Mouse (Mus musculus) c-Kit-positive CD71-positive TER-119-negative erythroid progenitor cells, embryonic 14.5 days (primary cell): ENCODE measurements around the gene Nxn.
A peak's percentile ranks its signal among the peaks of the same experiment; 100 is the strongest.

Experiments
- DNase-seq: peaks from one replicate; pipeline ENCODE4 v3.0.0-alpha.2; 2013; ENCODE audit warnings: low read depth

The Nxn gene

DNA sequence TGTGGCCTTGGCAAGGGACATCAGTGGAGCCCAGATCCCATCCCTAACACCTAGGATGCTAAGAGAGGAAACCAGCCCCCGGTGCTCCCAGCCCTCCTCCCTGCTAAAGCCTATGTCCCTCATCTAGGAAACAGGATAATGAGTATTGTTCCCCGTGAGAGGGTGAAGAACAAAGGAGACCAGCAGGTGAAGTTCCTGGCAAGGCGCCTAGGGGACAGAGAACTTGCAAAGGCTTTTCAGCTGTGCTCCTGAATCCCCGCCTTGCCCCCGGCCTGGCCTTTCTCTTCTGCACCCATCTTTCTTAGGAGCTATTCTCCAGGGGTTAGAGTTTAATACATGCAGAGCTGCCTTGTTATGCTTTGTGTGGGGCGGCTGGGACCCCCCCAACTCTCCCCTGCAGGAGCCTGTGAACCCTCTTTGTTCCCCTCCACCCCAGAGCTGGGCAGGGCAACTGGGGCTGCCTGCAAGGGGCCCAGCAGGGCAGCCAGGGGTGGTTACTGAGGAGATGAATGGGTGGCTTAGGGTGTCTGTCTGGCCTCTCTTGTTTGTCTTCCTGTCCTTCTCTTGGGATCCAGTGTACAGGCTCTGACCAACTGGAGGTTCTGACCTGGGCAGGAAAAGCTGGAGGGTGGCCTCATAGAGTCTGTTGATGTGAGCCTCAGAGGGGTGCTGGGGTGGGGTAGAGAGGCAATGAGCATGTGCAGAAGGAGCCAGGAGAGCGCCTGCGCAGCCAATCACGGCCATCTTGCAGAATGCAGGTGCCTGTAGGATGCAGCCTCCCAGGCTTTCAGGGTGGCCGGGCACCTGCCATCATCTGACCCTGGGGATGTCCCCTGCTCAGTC, 138.5 kb downstream of the Nxn start:
- DNase-seq, result no peak

DNA sequence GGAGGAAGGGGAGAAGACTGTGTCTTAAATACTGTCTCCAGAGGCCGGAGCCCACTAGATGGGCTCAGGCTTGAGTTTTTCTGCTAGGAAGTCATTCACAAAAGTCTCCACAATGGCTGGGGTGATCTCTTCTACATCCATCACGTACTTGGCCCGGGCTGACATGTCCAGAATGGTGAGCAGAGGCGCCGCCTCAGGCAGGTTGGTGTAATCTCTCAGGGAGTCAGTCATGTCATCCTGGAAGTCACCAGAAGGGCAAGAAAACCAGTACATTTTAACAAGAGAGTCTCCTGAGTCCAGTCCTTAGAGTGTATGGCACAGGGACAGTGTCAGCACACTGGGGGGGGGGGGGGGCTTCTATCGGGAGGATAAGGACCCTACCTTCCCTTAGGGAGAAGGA, 140.4 kb downstream of the Nxn start:
- DNase-seq, result no peak

DNA sequence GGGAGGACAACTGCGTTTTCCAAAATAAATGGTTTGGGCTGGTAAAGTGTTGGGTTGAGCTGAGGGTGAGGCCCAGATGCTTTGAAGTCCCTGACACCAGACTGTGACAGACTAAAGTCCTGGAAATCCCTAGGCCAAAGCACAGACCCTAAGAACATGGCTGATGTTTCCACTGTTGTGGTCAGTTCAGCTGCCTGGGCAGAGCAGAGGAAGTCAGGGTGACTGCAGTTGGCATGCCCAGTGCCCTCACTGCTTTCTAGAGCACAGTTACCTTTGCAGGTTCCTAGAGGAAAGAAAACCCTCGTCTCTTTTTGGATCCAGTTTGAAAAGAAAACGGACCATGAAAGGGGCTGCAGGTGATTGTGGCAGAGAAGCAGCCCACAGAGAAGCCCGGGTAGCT, 141.6 kb downstream of the Nxn start:
- DNase-seq, result no peak

DNA sequence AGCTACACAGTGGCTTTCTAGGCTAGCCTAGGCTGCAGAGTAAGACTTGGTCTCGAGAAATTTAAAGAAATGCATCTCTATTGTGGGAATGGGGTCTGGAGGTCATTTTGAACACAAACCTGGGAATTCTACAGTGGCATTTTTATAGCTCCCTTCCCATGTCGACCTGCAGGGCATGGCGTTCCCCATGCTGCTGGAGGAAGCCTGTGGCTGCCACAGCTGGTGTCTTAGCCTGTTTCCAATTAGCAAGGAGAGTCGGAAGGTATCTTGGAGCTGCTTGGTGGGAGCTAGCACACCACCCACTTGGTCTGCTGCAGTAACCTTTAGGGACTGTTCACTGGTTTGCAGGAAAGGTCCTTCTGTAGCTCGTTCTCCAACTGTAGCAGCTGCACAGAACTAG, 142.8 kb downstream of the Nxn start:
- no peak for DNase-seq

DNA sequence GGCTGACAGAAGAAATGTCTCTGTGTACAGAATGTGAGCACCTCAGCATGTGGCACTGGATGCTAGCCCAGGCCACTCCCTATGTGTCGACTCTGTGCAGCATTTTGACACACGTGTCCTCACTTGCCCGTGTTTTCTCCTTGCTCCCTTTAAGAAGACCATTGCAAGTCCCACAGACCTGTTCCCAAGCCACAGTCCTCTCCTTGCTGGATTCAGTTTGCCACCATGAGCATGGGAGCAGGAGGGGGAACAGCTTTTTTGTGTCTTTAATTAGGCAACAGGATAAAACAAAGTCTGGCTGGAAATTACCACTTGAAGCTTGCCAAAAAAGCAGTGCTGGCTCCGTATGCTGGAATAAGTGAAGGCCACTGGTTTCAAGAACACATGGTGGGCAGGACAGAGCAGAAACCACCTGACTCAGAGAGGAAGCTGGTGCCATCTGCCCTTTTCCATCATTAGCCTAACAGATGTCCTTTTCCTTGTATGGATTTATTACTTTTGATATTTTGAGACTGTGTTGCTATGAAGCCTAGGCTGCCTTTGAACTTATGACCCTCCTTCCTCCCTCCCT, 143.4 kb downstream of the Nxn start:
- no peak for DNase-seq

DNA sequence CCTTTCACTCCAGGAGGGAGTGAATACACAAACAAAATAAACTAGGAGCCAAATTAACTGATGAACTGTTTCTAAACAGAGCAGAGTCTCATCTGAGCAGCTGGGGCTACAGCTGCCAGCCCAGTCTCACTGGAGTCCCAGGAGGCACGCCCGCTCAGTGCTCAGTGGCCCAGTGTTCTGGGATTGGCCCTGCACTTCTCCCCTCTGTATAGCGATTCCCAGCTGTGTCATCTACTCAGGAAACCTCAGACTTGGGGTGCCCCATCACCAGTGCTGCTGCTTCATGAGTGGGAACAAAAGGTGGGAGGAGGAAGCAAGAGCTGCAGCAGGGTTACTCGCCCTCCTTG, 145.0 kb downstream of the Nxn start:
- DNase-seq, result no peak

DNA sequence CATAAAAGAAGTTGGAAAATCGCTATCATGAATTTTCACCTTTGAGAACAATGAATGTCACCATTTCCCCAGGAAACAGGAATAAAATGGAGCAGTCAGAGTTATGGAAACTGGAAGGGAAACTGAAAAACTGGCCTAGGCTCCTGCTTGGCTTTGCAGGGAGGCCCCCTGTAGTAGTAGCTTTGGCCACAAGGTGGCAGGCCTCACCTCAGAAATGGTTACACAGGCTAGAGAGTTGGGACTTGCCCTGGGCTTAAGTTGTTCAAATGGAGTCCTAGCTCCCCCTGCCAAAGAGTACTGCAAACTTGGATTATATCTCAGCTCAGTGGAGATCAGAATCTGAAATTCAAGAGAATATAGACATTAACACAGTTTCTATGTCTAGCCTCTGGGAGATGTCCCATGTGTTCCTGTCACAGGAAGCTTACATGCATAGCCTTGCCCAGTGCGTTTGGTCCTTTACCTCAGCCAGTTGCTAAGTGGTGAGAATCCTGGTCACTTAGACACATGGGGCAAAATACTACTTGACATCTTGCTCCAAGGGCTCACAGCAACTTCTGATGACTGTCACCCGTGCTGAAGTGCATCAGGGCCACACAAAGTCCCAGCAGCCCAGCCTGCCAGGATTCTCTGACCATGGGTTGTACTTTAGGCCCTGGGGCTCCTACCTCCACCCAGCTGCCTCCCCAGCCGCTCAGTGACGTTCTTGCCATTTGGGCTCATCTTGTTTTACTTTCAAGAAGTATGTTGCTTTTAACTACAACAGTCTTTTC, 145.6 kb downstream of the Nxn start:
- peak; percentile 46 for DNase-seq

DNA sequence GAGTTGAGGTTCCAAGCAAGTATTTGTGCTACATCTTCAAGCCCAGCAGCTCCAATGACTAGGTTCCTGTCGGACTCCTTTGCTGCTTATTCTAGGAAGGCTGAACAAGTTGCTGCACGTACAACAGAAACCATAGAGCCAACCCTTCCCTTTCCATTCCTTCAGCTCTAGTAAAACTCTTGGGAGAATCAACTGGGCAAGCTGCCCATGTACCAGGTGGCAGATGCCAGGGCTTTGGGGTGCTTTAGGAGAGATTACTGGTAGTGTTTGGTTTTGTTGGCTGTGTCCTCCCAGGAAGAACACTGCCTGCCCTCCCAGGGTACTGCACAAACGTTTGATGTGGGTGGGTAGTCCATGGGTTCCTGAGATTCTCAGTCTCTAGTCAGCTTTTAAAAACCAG, 146.9 kb downstream of the Nxn start:
- DNase-seq, result no peak

DNA sequence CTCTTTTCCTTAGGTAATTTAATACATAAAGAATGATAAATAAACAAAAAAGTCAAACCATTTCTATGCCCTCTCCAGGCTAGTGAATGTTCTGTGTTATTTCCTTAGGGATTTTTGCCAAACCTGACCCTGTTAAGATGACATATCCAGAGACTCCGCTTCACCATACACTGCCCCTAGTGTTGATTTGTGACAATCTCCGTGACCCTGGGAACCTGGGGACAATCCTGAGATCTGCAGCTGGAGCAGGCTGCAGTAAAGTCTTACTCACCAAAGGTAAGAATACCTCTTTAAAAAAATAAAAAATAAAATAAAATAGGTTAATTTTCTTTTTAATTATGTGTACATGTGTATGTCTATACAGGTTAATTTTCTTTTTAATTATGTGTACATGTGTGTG, 151.7 kb downstream of the Nxn start:
- DNase-seq, result no peak

DNA sequence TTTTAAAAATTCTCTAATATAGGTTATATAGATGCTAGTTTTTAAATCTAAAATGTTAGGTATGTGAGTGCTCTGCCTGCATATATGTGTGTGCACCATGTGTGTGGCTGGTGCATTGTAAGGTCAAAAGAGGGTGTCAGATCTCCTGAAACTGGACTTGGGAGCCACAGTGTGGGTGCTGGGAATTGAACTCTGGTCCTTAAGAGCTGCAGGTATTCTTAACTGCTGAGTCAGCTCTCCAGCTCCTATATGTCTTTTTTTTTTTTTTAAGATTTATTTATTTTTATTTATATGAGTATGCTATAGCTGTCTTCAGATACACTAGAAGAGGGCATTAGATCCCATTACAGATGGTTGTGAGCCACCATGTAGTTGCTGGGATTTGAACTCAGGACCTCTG, 152.5 kb downstream of the Nxn start:
- no peak for DNase-seq

DNA sequence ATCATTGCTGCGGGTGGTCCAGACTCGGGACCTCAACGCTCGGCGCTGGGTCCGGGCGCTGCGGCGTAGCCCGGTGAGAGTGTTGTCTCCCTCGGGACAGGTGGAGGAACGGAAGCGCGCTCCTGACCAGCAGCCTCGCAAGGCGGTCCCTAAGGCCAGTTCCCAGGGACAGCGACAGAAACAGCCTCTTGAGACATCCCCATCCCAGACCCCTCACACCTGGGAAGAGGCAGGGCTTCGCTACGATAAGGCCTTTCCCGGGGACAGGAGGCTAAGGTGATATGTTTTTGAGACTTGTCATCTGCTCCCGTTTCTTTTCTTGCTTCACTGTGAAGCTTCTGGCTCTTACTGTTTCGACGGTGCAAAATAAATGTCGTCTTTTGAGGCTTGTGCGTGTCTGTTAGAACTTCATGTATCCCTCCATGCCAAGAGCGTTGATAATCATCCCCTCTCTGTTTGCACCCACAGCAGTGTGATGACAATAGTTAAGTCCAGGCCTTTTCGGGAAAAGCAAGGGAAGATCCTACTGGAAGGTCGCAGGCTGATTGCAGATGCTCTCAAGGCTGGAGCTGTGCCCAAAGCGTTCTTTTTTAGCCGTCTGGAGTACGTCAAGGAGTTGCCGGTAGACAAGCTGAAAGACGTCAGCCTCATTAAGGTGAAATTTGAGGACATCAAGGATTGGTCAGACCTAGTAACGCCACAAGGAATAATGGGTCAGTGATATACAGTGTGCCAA, 155.0 kb downstream of the Nxn start:
- no peak for DNase-seq

DNA sequence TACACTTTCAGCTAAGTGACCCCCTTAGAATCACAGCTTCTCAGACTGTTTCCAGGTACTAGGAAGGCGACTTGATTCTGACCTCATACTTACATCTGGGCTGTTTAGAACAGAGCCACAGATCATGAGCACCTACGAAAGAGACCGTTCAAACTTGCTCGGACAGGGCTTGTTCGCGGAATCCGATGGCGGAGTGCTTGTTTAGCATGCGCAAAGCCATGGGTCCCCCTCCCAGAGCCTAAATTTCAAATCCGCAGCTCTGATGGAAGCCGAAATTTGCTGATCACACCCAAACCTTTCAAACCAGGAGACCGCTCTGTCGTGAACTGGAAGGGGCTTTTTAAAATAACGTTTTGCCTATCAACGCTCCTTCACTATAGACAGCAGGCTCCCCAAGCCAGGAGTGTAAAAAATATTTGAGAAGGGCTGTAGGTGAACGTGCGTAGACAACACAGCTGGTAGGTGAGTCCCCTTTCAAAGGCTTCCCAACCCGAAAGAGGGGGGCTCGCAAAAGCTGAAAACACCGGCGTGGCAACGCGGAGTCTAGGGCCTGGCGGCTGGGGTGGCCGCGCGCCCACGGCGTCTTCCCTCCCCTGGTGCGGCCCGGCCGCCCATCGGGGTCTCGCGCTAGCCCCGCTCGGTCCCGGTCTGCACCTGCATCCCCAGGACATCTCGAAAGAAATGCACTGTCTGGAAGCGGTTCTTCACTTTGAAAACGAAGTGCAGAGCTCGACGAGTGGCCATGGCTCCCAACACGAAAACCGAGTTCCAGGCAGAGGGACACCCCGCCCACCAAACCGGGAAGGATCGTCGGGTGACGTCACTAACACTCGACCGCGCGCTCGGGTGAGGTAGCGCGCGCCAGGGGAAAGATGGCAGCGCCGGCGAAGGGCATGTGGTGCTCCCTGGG, 155.8 kb downstream of the Nxn start, which contains the start of the genes Mrm3 and Glod4:
Gene Mrm3 (plus strand): TSS at position 815 of the 910 bp plus-strand sequence.
Gene Glod4 (minus strand): TSS at position 825 of the 910 bp plus-strand sequence.
- peak; percentile 83 for DNase-seq

DNA sequence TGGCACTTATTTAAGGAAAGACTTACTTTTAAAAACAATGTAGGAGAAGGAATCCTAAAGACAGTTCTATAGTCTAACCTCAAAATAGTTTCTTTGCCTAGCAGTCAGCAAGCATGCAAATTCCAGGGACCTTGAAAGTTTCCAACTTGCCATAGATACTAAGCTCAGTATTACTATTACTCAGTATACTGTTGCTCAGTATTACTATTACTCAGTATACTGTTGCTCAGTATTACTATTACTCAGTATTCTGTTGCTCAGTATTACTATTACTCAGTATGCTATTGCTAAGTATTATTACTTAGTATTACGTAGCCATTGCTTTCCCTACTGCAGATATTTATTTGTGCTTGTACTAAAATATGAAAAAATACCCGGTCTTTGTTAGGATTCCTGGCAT, 159.2 kb downstream of the Nxn start:
- no peak for DNase-seq

DNA sequence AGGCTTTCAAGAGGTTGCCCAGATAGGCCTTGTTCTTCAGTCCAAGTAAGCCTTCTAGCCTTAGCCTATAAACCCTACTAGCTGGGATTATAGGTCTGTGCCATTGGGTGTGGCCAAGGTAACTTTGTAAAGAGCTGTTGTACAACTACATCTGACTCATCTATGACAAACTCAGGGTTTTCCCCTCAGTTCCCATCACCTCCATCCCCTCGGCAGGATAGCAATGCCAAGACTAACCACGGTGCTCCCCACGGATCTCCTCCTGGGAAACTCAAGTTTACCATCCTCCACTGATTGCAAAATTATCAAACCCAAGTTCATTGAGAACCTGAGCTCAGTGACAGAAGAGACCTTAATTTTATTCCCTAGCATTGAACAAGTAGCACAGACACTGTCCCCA, 162.8 kb downstream of the Nxn start:
- no peak for DNase-seq

DNA sequence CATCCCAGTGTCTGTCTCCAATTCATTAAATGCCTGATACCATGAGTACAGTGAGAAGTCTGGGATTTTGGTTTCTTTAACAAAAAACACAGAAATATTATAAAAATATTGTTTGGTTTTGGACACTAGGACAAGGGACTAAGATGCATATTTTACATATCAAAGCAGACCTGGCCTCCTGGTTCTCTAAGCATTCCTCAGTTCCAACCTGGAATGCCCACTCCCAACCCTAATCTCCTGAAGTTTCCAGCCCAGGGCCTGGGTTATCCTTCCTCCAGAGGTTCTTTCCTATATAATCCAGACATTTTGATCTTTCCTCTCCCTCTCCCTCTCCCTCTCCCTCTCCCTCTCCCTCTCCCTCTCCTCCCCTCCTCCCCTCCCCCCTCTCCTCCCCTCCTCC, 173.9 kb downstream of the Nxn start:
- no peak for DNase-seq

DNA sequence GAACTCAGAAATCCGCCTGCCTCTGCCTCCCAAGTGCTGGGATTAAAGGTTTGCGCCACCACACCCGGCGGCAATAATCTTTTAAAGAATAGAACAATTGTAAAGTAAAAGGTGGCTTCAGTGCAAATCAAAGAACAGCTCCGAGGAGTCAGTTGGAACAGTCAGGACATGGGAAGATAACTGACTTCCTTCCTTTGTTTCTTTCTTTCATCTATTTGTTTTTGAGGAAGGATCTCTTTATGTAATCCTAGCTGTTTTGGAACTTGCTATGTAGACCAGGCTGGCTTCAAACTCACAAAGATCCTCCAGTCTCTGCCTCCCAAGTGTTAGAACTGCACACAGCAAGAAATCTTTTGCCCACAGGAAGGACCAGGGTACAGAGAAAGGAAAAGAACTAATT, 174.3 kb downstream of the Nxn start:
- no peak for DNase-seq

DNA sequence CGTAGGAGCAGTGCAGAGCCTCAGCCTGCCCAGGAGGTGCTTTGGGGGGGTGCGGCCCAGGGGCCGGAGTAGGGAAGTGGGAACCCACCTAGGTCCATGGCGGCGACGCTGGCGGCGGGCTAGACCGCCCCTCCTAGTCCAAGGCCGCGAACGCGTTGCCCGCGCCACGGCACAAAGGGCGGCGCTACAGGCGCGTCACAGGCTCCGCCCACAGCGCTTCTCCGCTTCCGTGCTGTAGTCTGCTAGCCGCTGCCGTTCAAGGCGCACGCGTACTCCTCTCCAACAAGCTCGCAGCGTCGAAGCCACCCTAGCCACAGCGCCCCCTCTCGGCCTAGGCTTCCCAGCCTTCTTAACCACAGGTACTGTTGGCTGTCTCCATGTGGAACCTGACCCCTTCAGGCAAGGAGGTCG, 181.5 kb downstream of the Nxn start, which contains the start of the genes Dbil5 and Gemin4:
Gene Dbil5 (plus strand): TSS at position 219 of the 411 bp plus-strand sequence.
Gene Gemin4 (minus strand): TSS at position 275 of the 411 bp plus-strand sequence.
- DNase-seq, result peak; percentile 98

DNA sequence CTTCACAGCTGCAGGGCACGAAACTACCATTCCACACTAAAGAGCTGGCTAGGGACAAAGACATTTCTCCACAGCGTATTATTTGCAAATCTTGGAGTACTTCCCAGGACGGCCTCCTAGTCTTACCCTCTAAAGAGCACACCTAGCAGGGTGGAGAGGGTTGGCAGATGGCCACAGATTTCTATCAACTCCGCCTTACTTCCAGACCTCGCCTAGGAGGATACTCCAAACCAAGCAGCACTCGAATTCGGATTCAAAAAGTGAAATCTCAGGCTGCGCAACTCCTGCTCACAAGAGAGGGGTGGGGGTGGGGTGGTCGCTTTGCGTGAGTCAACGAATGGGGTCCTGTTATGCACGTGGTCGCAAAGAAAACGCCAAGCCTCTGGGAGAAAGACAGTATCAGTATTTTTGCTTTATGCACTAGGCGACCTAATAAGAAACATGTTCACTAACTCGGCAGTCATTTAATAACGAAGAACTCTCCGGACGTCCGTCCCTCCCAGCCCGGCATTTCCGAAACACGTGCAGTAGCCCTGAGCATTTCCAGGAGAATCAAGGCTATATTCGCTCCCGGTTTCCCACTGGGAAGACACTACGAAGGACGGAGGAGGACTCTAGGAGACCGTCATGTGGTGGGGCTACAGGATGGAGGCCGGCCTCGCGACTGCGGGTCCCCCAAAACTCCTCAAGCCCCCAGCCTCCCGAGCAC, 182.1 kb downstream of the Nxn start:
- peak; percentile 40 for DNase-seq

DNA sequence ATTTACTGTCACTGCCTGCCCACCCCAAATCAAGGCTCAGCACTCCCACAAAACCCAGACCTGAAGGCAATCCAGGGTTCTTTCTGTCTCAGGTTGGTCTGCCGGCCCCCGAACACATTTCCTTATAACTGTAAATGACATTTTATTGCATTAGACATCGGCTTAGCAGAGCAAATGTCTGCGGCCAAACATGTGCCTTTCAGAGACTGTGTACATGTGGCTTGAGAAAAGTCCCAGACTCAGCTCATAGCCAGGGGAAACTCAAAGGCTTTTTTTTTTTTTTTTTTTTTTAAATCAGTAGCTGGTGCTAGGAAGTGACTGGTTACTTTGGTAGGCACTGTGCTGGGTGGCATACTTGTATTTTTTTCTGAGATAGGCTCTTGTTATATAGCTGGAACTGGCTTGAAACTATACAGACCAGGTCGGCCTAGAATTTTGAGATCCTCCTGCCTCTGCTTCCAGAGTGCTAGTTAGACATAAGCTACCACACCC, 182.8 kb downstream of the Nxn start:
- no peak for DNase-seq

DNA sequence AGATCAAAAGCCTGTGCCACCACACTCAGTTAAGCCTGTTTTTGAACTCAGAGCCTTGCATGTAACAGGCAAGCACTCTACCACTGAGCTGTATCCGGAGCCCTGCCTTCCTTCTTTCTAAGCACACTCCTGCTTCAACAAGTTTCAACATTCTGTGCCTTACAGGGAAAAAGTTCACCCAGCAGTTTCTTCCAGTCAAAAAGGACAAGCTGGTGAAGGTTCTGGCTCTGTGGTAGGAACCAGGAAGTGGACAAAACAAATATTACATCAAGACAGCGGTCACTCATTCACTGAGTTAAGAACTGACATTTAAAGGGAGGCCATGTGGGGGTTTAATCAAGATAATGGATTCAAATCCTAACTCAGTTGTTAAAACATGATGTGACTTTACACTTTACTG, 183.9 kb downstream of the Nxn start:
- DNase-seq, result no peak
